In the genomic region with DNA sequence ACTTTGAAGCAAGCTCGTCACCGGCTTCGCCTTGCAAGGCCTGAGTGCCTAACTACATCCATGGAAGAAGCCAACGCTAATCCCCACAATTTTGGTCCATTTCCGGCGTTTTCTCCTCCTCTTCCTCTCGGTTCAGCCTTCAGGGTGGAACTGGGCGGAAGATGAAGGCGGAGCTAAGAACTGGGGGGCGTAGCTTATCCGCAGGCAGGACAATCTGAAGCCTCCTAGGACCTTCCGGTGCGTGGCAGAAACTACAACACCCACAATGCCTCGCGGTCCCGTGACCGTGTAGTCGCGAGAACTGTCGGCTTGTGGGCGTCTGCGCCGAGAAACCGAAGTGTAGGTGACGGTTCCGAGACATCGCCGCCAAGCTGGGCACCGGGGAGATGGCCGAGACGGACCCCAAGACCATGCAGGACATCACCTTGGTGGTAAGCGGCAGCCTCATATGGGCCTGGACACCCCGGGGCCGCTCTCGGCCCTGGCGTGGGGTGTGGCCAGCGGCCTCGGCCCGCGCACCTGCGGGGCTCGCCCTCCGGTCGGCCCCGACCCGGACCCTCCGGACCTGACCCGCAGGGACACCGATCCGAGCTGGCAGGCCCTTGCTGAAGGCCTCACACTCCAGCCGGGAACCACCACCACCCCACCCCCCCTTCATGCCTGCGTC, we compare ENCODE assay signal across 8 mouse cellular contexts. TPM values are rescaled to one million over a fixed set of nuclear protein-coding genes. Genes with fewer than 3 reads are reported as not detected.
DNase-seq lines count a peak whose midpoint lies in the region; ATAC-seq and TF ChIP-seq lines count a peak whose summit lies in the region.

A gene (plus strand): TSS at position 299 of the 667 bp plus-strand sequence.

- TF ChIP-seq CTCF in kidney, adult 2 months (conservative IDR thresholded peaks at IDR 0.05; ENCODE audit: insufficient read depth, insufficient read length, low read depth, low read length) = no peak
- no peak for TF ChIP-seq CTCF in spleen, adult 2 months (IDR thresholded peaks at IDR 0.05; ENCODE audit: extremely low read depth, insufficient read depth, insufficient read length, insufficient replicate concordance)

- H3K36me3 ChIP-seq in embryonic facial prominence, embryonic 13.5 days = peaks cover 31% of the 10 kb centered on the region
- no peaks in the 10 kb centered on the region for H3K36me3 ChIP-seq in kidney, adult 2 months (ENCODE audit: control insufficient read depth, insufficient read depth, low read length)
- peaks cover 36% of the 10 kb centered on the region for H3K36me3 ChIP-seq in limb, embryonic 12.5 days
- peaks cover 22% of the 10 kb centered on the region for H3K36me3 ChIP-seq in midbrain, embryonic 15.5 days (replicated peaks)
- peaks cover 16% of the 10 kb centered on the region for H3K36me3 ChIP-seq in spleen, adult 2 months (ENCODE audit: control insufficient read depth, insufficient read depth, low read length)

- peak; percentile 87 for TF ChIP-seq POLR2A in kidney, adult 2 months (IDR thresholded peaks at IDR 0.05; ENCODE audit: low read depth, low read length)
- TF ChIP-seq POLR2A in spleen, adult 2 months (IDR thresholded peaks at IDR 0.05; ENCODE audit: low read depth, low read length) = peak; percentile 66

- peak; percentile 95 for ATAC-seq in embryonic facial prominence, embryonic 13.5 days (ENCODE audit: insufficient number of reproducible peaks, insufficient read depth, low FRiP score, low TSS enrichment, low read depth)
- ATAC-seq in limb, embryonic 12.5 days (ENCODE audit: insufficient number of reproducible peaks, insufficient read depth, low FRiP score, low TSS enrichment, low read depth) = peak; percentile 97
- ATAC-seq in midbrain, embryonic 15.5 days (replicated peaks) = peak; percentile 99

- H3K4me2 ChIP-seq in embryonic facial prominence, embryonic 13.5 days = peak within 1 kb of the TSS; percentile 78
- H3K4me2 ChIP-seq in limb, embryonic 12.5 days = peak within 1 kb of the TSS; percentile 70
- peak within 1 kb of the TSS; percentile 62 for H3K4me2 ChIP-seq in midbrain, embryonic 15.5 days

- H3K9me3 ChIP-seq in embryonic facial prominence, embryonic 13.5 days = peaks cover 7% of the 10 kb centered on the region; the same call in 1 of the 2 replicates
- 0 out of 2 replicates have a peak, but pooled peaks cover 7% of the 10 kb centered on the region for H3K9me3 ChIP-seq in limb, embryonic 12.5 days
- no peaks in the 10 kb centered on the region for H3K9me3 ChIP-seq in midbrain, embryonic 15.5 days

- H3K4me1 ChIP-seq in embryonic facial prominence, embryonic 13.5 days = peaks cover 7% of the 10 kb centered on the region
- H3K4me1 ChIP-seq in kidney, adult 2 months (ENCODE audit: control insufficient read depth, insufficient read depth, low read length) = no peaks in the 10 kb centered on the region
- peaks cover 8% of the 10 kb centered on the region for H3K4me1 ChIP-seq in limb, embryonic 12.5 days (replicated peaks)
- peaks cover 8% of the 10 kb centered on the region for H3K4me1 ChIP-seq in midbrain, embryonic 15.5 days
- peaks cover 13% of the 10 kb centered on the region; the same call in 1 of the 2 replicates for H3K4me1 ChIP-seq in spleen, adult 2 months (ENCODE audit: control insufficient read depth, insufficient read depth, insufficient read length)

- peak within 1 kb of the TSS; percentile 98 for H3K4me3 ChIP-seq in embryonic facial prominence, embryonic 13.5 days
- H3K4me3 ChIP-seq in kidney, adult 2 months (ENCODE audit: insufficient read depth, low read depth, low read length) = peak within 1 kb of the TSS; percentile 87
- peak within 1 kb of the TSS; percentile 96 for H3K4me3 ChIP-seq in limb, embryonic 12.5 days (replicated peaks)
- H3K4me3 ChIP-seq in midbrain, embryonic 15.5 days = peak within 1 kb of the TSS; percentile 92
- peak within 1 kb of the TSS; percentile 81 for H3K4me3 ChIP-seq in spleen, adult 2 months (ENCODE audit: extremely low read depth, insufficient read depth, insufficient read length)

- peak; percentile 94 for DNase-seq in 3134 (ENCODE audit: extremely low read depth, insufficient read length, low spot score)
- peak; percentile 97 for DNase-seq in adrenal gland, postnatal 36 days
- DNase-seq in heart, adult 18-20 months = peak; percentile 98 to 99
- peak; percentile 99 for DNase-seq in kidney, adult 2 months
- DNase-seq in spleen, adult 2 months (ENCODE audit: low read depth in 1 of 2, low spot score in 2 of 2) = peak; percentile 91 to 98

- peak within 1 kb of the TSS; percentile 98 for H3K9ac ChIP-seq in embryonic facial prominence, embryonic 13.5 days
- H3K9ac ChIP-seq in limb, embryonic 12.5 days (replicated peaks) = peak within 1 kb of the TSS; percentile 94
- peak within 1 kb of the TSS; percentile 99 for H3K9ac ChIP-seq in midbrain, embryonic 15.5 days

- 2% methylated on average over 52 of the region's 52 CpGs for WGBS in embryonic facial prominence, embryonic 13.5 days
- WGBS in kidney, adult 2 months = 2% methylated on average over 52 of the region's 52 CpGs
- WGBS in limb, embryonic 12.5 days = 3% methylated on average over 52 of the region's 52 CpGs
- WGBS in midbrain, embryonic 15.5 days = 1% methylated on average over 52 of the region's 52 CpGs
- 5% methylated on average over 52 of the region's 52 CpGs for WGBS in spleen, adult 2 months

- peaks cover 14% of the 10 kb centered on the region for H3K27me3 ChIP-seq in embryonic facial prominence, embryonic 13.5 days
- no peaks in the 10 kb centered on the region for H3K27me3 ChIP-seq in kidney, adult 2 months (replicated peaks; ENCODE audit: control insufficient read depth, insufficient read depth, low read length)
- H3K27me3 ChIP-seq in limb, embryonic 12.5 days = peaks cover 8% of the 10 kb centered on the region; the same call in 1 of the 2 replicates
- no peaks in the 10 kb centered on the region for H3K27me3 ChIP-seq in midbrain, embryonic 15.5 days (replicated peaks)
- H3K27me3 ChIP-seq in spleen, adult 2 months (ENCODE audit: control insufficient read depth, insufficient read depth, low read length) = 0 out of 2 replicates have a peak, but pooled peaks cover 2% of the 10 kb centered on the region

- H3K27ac ChIP-seq in embryonic facial prominence, embryonic 13.5 days = no peak within 1 kb of the TSS
- H3K27ac ChIP-seq in kidney, adult 2 months (ENCODE audit: insufficient read depth, low read depth, low read length) = no peak within 1 kb of the TSS
- H3K27ac ChIP-seq in limb, embryonic 12.5 days = no peak within 1 kb of the TSS
- peak within 1 kb of the TSS; percentile 80 for H3K27ac ChIP-seq in midbrain, embryonic 15.5 days
- H3K27ac ChIP-seq in spleen, adult 2 months (ENCODE audit: insufficient read depth, low read length) = peak within 1 kb of the TSS; percentile 53

RNA-seq across cellular contexts. Expression of the gene that starts here (rescaled TPM):
- 100 to 1,000 TPM; 199 to 210 TPM for total RNA-seq in adrenal gland, postnatal 36 days (2021)
- 335 and 345 TPM in 2 replicates for polyA plus RNA-seq in embryonic facial prominence, embryonic 13.5 days (2015; fragmentation: Nextera tagmentation; extraction: Ambion mirVana)
- total RNA-seq in heart, adult 18-20 months (2021) = 100 to 1,000 TPM; 138 to 149 TPM
- polyA plus RNA-seq in kidney, adult 2 months (2012; rRNA removed) = 161 and 203 TPM in 2 replicates
- polyA plus RNA-seq in limb, embryonic 12.5 days (2016; fragmentation: Nextera tagmentation; extraction: Ambion mirVana) = 293 and 299 TPM in 2 replicates
- 773 and 776 TPM in 2 replicates for polyA plus RNA-seq in midbrain, embryonic 15.5 days (2015; fragmentation: Nextera tagmentation; extraction: Ambion mirVana)
- polyA plus RNA-seq in spleen, adult 2 months (2012; rRNA removed) = 39.1 and 57.8 TPM in 2 replicates

Comparison
In these comparisons a context has a peak if more than half of its experiments do, and no peak if none do; other contexts are left out.
1. H3K27ac ChIP-seq: peak in midbrain, embryonic 15.5 days (single experiment) and spleen, adult 2 months (single experiment); none in embryonic facial prominence, embryonic 13.5 days (single experiment), kidney, adult 2 months (single experiment) and limb, embryonic 12.5 days (single experiment).
2. Peak in every context shown above with its lines, with median percentiles within 50 percentile points of each other: DNase-seq, ATAC-seq, H3K4me2 ChIP-seq, H3K4me3 ChIP-seq and H3K9ac ChIP-seq.